Comparison of ENCODE assay signal across 14 mouse cellular contexts in genomic region chr12:105876521-105876920, GRCm38 (mm10).
DNase-seq lines count a peak whose midpoint lies in the region; ATAC-seq lines count a peak whose summit lies in the region.
"Had no signal": no experiment of that assay in that cellular context is flagged by ENCODE, and none has a peak within 500 bp of the region (broad histone marks: within the 10 kb centered on the region; RNA-seq: fewer than 3 reads in every experiment).

No protein-coding gene starts in this region.

- no peak overlapping the region for H3K4me3 ChIP-seq in embryonic facial prominence, embryonic 12.5 days
- no peak overlapping the region for H3K4me3 ChIP-seq in embryonic facial prominence, embryonic 10.5 days
- H3K4me3 ChIP-seq in kidney, embryonic 14.5 days (ENCODE audit: low read length): no peak overlapping the region
- H3K4me3 ChIP-seq in intestine, embryonic 15.5 days (replicated peaks): no peak overlapping the region
- H3K4me3 ChIP-seq: heart, embryonic 13.5 days; lung, embryonic 15.5 days; stomach, embryonic 15.5 days had no signal

- no peak overlapping the region for H3K9ac ChIP-seq in embryonic facial prominence, embryonic 12.5 days
- no peak overlapping the region for H3K9ac ChIP-seq in kidney, embryonic 14.5 days (ENCODE audit: low read depth, low read length)
- no peak overlapping the region for H3K9ac ChIP-seq in intestine, embryonic 15.5 days
- H3K9ac ChIP-seq: heart, embryonic 13.5 days; lung, embryonic 15.5 days; stomach, embryonic 15.5 days had no signal

- H3K9me3 ChIP-seq in embryonic facial prominence, embryonic 12.5 days: peaks cover 9% of the 10 kb centered on the region
- H3K9me3 ChIP-seq in embryonic facial prominence, embryonic 10.5 days: peaks cover 12% of the 10 kb centered on the region; the same call in 1 of the 2 replicates
- H3K9me3 ChIP-seq in kidney, embryonic 14.5 days (ENCODE audit: control insufficient read depth, low read length): peaks cover 10% of the 10 kb centered on the region; the same call in 1 of the 2 replicates
- H3K9me3 ChIP-seq in intestine, embryonic 15.5 days: no peaks in the 10 kb centered on the region
- H3K9me3 ChIP-seq: heart, embryonic 13.5 days; lung, embryonic 15.5 days; stomach, embryonic 15.5 days had no signal

- H3K36me3 ChIP-seq in embryonic facial prominence, embryonic 12.5 days: no peaks in the 10 kb centered on the region
- H3K36me3 ChIP-seq in embryonic facial prominence, embryonic 10.5 days (replicated peaks): no peaks in the 10 kb centered on the region
- H3K36me3 ChIP-seq in kidney, embryonic 14.5 days (ENCODE audit: control insufficient read depth, insufficient read depth, low read length): no peaks in the 10 kb centered on the region
- H3K36me3 ChIP-seq in intestine, embryonic 15.5 days: no peaks in the 10 kb centered on the region
- H3K36me3 ChIP-seq: heart, embryonic 13.5 days; lung, embryonic 15.5 days; stomach, embryonic 15.5 days had no signal

- 72% methylated on average over 11 of the region's 11 CpGs for WGBS in embryonic facial prominence, embryonic 12.5 days
- WGBS in embryonic facial prominence, embryonic 10.5 days: 76% methylated on average over 11 of the region's 11 CpGs
- WGBS in kidney, embryonic 14.5 days: 75% methylated on average over 11 of the region's 11 CpGs
- 63% methylated on average over 11 of the region's 11 CpGs for WGBS in intestine, embryonic 15.5 days

- H3K27ac ChIP-seq in embryonic facial prominence, embryonic 12.5 days: 0 out of 2 replicates have a peak overlapping the region, but pooled peaks have one; percentile 36
- H3K27ac ChIP-seq in embryonic facial prominence, embryonic 10.5 days (replicated peaks): no peak overlapping the region
- no peak overlapping the region for H3K27ac ChIP-seq in kidney, embryonic 14.5 days (ENCODE audit: low read depth, low read length)
- no peak overlapping the region for H3K27ac ChIP-seq in intestine, embryonic 15.5 days
- H3K27ac ChIP-seq: heart, embryonic 13.5 days; lung, embryonic 15.5 days; stomach, embryonic 15.5 days had no signal

- DNase-seq in embryonic facial prominence, embryonic 10.5 days (ENCODE audit: low spot score): no peak
- peak; percentile 19 for DNase-seq in kidney, adult 18-20 months
- peak; percentile 89 for DNase-seq in Muller cell, postnatal 12 days (ENCODE audit: inconsistent ontology term)
- DNase-seq in adrenal gland, adult 2 months: no peak
- DNase-seq: right cerebral cortex, postnatal 4 days; thymus, postnatal 36 days had no signal

- no peaks in the 10 kb centered on the region for H3K27me3 ChIP-seq in embryonic facial prominence, embryonic 12.5 days
- H3K27me3 ChIP-seq in embryonic facial prominence, embryonic 10.5 days (replicated peaks; ENCODE audit: low read depth, poor library complexity, severe bottlenecking): peaks cover 35% of the 10 kb centered on the region
- no peaks in the 10 kb centered on the region for H3K27me3 ChIP-seq in kidney, embryonic 14.5 days (ENCODE audit: control insufficient read depth, insufficient read depth, low read length)
- peaks cover 2% of the 10 kb centered on the region; the same call in 1 of the 2 replicates for H3K27me3 ChIP-seq in intestine, embryonic 15.5 days (replicated peaks)
- H3K27me3 ChIP-seq: lung, embryonic 15.5 days; stomach, embryonic 15.5 days had no signal

- H3K4me1 ChIP-seq in embryonic facial prominence, embryonic 12.5 days: no peaks in the 10 kb centered on the region
- peaks cover 26% of the 10 kb centered on the region for H3K4me1 ChIP-seq in embryonic facial prominence, embryonic 10.5 days
- no peaks in the 10 kb centered on the region for H3K4me1 ChIP-seq in kidney, embryonic 14.5 days (ENCODE audit: control insufficient read depth, insufficient read depth, low read length)
- no peaks in the 10 kb centered on the region for H3K4me1 ChIP-seq in intestine, embryonic 15.5 days (replicated peaks)
- H3K4me1 ChIP-seq: lung, embryonic 15.5 days; stomach, embryonic 15.5 days had no signal

- no peak for ATAC-seq in embryonic facial prominence, embryonic 12.5 days (ENCODE audit: insufficient number of reproducible peaks, insufficient read depth, low FRiP score, low TSS enrichment)
- no peak for ATAC-seq in kidney, embryonic 14.5 days (ENCODE audit: low FRiP score, low TSS enrichment)
- peak; percentile 62 for ATAC-seq in granulocyte monocyte progenitor cell, adult 5-6 weeks (replicated peaks; ENCODE audit: poor library complexity, severe bottlenecking)
- ATAC-seq in intestine, embryonic 15.5 days: no peak
- ATAC-seq: intestine, embryonic 16.5 days had no signal

- no peak overlapping the region for H3K4me2 ChIP-seq in embryonic facial prominence, embryonic 12.5 days (replicated peaks)
- H3K4me2 ChIP-seq in kidney, embryonic 14.5 days (replicated peaks; ENCODE audit: low read depth, low read length): no peak overlapping the region
- no peak overlapping the region for H3K4me2 ChIP-seq in intestine, embryonic 15.5 days (replicated peaks)
- H3K4me2 ChIP-seq: heart, embryonic 13.5 days; lung, embryonic 15.5 days; stomach, embryonic 15.5 days had no signal

Comparison
In these comparisons a context has a peak if more than half of its experiments do, and no peak if none do; other contexts are left out.
1. DNase-seq: peak in kidney, adult 18-20 months (single experiment) and Muller cell, postnatal 12 days (single experiment); none in embryonic facial prominence, embryonic 10.5 days (single experiment) and adrenal gland, adult 2 months (single experiment).